Mouse (Mus musculus): ENCODE measurements around the gene Chka. TPM values are rescaled to one million over a fixed set of nuclear protein-coding genes. Genes with fewer than 3 reads are reported as not detected.

The Chka gene
- polyA plus RNA-seq (2014; fragmentation: Illumina TruSeq; extraction: RNeasy Lipid Tissue Mini Kit (QIAGEN cat#74804); ENCODE audit: low replicate concordance) = 266 TPM

GRCm38 (mm10) chr19:3851502-3851962, at the start of gene Chka:
TSS of gene Chka (plus strand) at chr19:3851773.

GRCm38 (mm10) chr19:3906795-3907786, 55.5 kb downstream of the Chka start, which contains the start of gene Tcirg1:
TSS of gene Tcirg1 (minus strand) at chr19:3907133.

GRCm38 (mm10) chr19:3912337-3913204, 61.0 kb downstream of the Chka start, which contains the start of gene Ndufs8:
TSS of gene Ndufs8 (minus strand) at chr19:3912774.

DNA sequence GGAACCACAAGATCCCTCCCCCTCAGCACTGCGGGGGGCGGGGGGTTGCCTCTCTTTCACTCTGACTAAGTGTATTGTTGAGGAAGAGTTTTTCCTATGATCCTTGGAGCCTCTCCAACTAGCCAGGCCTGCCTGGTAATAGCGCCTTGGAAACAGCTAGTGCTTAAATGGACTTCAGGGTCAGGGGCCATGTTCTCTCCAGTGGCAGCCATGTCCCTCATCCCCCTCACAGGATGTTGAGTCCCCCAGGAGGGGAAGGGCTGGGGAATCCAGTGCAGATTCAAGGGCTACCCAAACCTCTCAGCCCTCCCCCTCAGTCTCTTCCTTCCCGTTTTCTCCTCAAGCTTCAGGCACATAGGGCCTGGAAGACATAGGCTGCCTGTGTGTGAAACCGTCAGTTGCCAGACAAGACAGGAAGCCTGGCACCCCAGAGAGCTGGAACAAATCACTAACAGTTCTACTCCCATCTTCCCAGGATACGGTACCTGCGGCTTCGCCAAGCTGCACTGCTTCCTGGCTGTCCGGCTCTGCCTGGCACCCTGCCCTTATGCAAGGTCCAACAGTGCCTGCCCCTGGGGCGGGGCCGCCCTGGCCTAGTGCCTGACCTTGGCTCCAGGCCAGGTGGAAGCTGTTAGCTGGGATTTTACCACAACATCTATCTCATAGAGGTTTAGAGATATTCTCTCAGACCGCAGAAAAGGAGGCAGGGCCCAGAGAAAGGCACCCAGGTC, 77.8 kb downstream of the Chka start, which contains the start of gene Aldh3b1:
Gene Aldh3b1, minus strand, starts transcription at position 598 of the 731 bp plus-strand sequence.

GRCm38 (mm10) chr19:3935032-3935895, 83.7 kb downstream of the Chka start, which contains the start of gene Unc93b1:
TSS of gene Unc93b1 (plus strand) at chr19:3935186.

Other genes with a start within 250 kb of the Chka start
- gene Lrp5, start 165.2 kb upstream of the Chka start, polyA plus RNA-seq (2014; fragmentation: Illumina TruSeq; extraction: RNeasy Lipid Tissue Mini Kit (QIAGEN cat#74804); ENCODE audit: low replicate concordance) = 0.45 TPM
- gene 1810055G02Rik, start 143.5 kb upstream of the Chka start, polyA plus RNA-seq (2014; fragmentation: Illumina TruSeq; extraction: RNeasy Lipid Tissue Mini Kit (QIAGEN cat#74804); ENCODE audit: low replicate concordance) = 37.2 TPM
- 149 TPM for gene Kmt5b, start 84.4 kb upstream of the Chka start, polyA plus RNA-seq (2014; fragmentation: Illumina TruSeq; extraction: RNeasy Lipid Tissue Mini Kit (QIAGEN cat#74804); ENCODE audit: low replicate concordance)
- gene Tcirg1, start 55.4 kb downstream of the Chka start, polyA plus RNA-seq (2014; fragmentation: Illumina TruSeq; extraction: RNeasy Lipid Tissue Mini Kit (QIAGEN cat#74804); ENCODE audit: low replicate concordance) = 1.8 TPM
- gene Ndufs8, start 61.0 kb downstream of the Chka start, polyA plus RNA-seq (2014; fragmentation: Illumina TruSeq; extraction: RNeasy Lipid Tissue Mini Kit (QIAGEN cat#74804); ENCODE audit: low replicate concordance) = 0.63 TPM
- gene Aldh3b1, start 78.0 kb downstream of the Chka start, polyA plus RNA-seq (2014; fragmentation: Illumina TruSeq; extraction: RNeasy Lipid Tissue Mini Kit (QIAGEN cat#74804); ENCODE audit: low replicate concordance) = 1.9 TPM
- gene Unc93b1, start 83.4 kb downstream of the Chka start, polyA plus RNA-seq (2014; fragmentation: Illumina TruSeq; extraction: RNeasy Lipid Tissue Mini Kit (QIAGEN cat#74804); ENCODE audit: low replicate concordance) = 0.33 TPM
- gene Aldh3b3, start 106.9 kb downstream of the Chka start, polyA plus RNA-seq (2014; fragmentation: Illumina TruSeq; extraction: RNeasy Lipid Tissue Mini Kit (QIAGEN cat#74804); ENCODE audit: low replicate concordance) = not detected
- gene Aldh3b2, start 120.6 kb downstream of the Chka start, polyA plus RNA-seq (2014; fragmentation: Illumina TruSeq; extraction: RNeasy Lipid Tissue Mini Kit (QIAGEN cat#74804); ENCODE audit: low replicate concordance) = not detected
- gene Acy3, start 134.8 kb downstream of the Chka start, polyA plus RNA-seq (2014; fragmentation: Illumina TruSeq; extraction: RNeasy Lipid Tissue Mini Kit (QIAGEN cat#74804); ENCODE audit: low replicate concordance) = 5.0 TPM
- not detected for gene Tbx10, start 141.0 kb downstream of the Chka start, polyA plus RNA-seq (2014; fragmentation: Illumina TruSeq; extraction: RNeasy Lipid Tissue Mini Kit (QIAGEN cat#74804); ENCODE audit: low replicate concordance)
- not detected for gene Nudt8, start 148.8 kb downstream of the Chka start, polyA plus RNA-seq (2014; fragmentation: Illumina TruSeq; extraction: RNeasy Lipid Tissue Mini Kit (QIAGEN cat#74804); ENCODE audit: low replicate concordance)
- gene Gm49405, start 148.9 kb downstream of the Chka start, polyA plus RNA-seq (2014; fragmentation: Illumina TruSeq; extraction: RNeasy Lipid Tissue Mini Kit (QIAGEN cat#74804); ENCODE audit: low replicate concordance) = 0.19 TPM
- gene Doc2g, start 151.5 kb downstream of the Chka start, polyA plus RNA-seq (2014; fragmentation: Illumina TruSeq; extraction: RNeasy Lipid Tissue Mini Kit (QIAGEN cat#74804); ENCODE audit: low replicate concordance) = not detected
- 2.5 TPM for gene Ndufv1, start 161.0 kb downstream of the Chka start, polyA plus RNA-seq (2014; fragmentation: Illumina TruSeq; extraction: RNeasy Lipid Tissue Mini Kit (QIAGEN cat#74804); ENCODE audit: low replicate concordance)
- gene Gstp1, start 186.2 kb downstream of the Chka start, polyA plus RNA-seq (2014; fragmentation: Illumina TruSeq; extraction: RNeasy Lipid Tissue Mini Kit (QIAGEN cat#74804); ENCODE audit: low replicate concordance) = 15.3 TPM
- 8.5 TPM for gene Gstp2, start 194.2 kb downstream of the Chka start, polyA plus RNA-seq (2014; fragmentation: Illumina TruSeq; extraction: RNeasy Lipid Tissue Mini Kit (QIAGEN cat#74804); ENCODE audit: low replicate concordance)
- not detected for gene Gstp3, start 207.8 kb downstream of the Chka start, polyA plus RNA-seq (2014; fragmentation: Illumina TruSeq; extraction: RNeasy Lipid Tissue Mini Kit (QIAGEN cat#74804); ENCODE audit: low replicate concordance)
- not detected for gene Cabp2, start 229.8 kb downstream of the Chka start, polyA plus RNA-seq (2014; fragmentation: Illumina TruSeq; extraction: RNeasy Lipid Tissue Mini Kit (QIAGEN cat#74804); ENCODE audit: low replicate concordance)
- 2.9 TPM for gene Cdk2ap2, start 245.4 kb downstream of the Chka start, polyA plus RNA-seq (2014; fragmentation: Illumina TruSeq; extraction: RNeasy Lipid Tissue Mini Kit (QIAGEN cat#74804); ENCODE audit: low replicate concordance)
- gene Pitpnm1, start 248.2 kb downstream of the Chka start, polyA plus RNA-seq (2014; fragmentation: Illumina TruSeq; extraction: RNeasy Lipid Tissue Mini Kit (QIAGEN cat#74804); ENCODE audit: low replicate concordance) = 0.93 TPM